Mouse (Mus musculus): ENCODE results near the gene Olfr571. TPM values are rescaled to one million over a fixed set of nuclear protein-coding genes. Genes with fewer than 3 reads are reported as not detected.

Olfr571 gene
- polyA plus RNA-seq, 1 experiment from 2014 or later: not detected

DNA sequence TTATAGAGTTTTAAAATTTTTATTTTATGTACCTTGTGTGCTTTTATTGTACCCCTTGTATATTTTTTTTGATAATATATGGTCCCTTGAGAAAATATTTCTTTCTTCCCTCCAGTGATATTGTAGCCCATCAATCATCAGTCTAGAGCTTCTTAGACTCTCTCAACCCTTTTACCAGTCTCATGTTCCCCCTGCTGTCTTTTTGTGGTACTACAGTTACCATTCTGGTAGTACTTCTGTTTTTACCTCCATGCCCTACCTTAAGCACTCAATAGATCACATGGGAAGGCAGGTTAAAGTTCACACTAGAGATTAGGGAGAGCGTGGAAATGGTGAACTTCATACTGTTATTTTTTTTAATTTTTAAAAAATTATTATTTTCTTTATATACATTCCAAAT, 2.3 kb upstream of the Olfr571 start:
- ATAC-seq (ENCODE audit: low FRiP score, low TSS enrichment): peak; percentile 31; the same call in 1 of the 2 replicates
- Histone ChIP-seq H3K9ac (replicated peaks; ENCODE audit: low read length) (no peak overlapping the region), H3K36me3 (ENCODE audit: insufficient read depth, low read length) (no peaks in the 10 kb centered on the region)

DNA sequence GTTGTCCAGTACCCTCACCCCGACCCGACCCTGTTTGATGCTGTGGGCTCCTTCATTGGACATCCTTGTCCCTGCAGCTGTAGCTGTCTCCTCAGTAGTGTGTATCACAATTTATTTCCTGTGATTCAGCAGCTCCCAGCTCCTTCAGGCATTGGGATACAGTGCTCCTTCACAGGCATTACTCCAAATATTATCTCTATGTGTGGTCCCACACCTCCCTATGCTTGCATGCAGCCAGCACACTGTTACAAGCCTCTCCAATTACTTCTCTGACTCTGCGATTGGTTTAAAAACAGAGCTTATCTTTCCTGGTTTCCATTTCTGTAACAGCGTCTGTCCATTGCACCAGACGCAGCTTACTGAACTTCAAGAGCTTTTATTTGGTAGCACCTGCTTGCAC, 931 bp downstream of the Olfr571 start:
- H3K27me3 ChIP-seq (ENCODE audit: insufficient read depth, low read length): no peaks in the 10 kb centered on the region
- ATAC-seq (ENCODE audit: low FRiP score, low TSS enrichment): no peak
- no peak overlapping the region for H3K27ac ChIP-seq (ENCODE audit: low read length)
- H3K4me2 ChIP-seq (replicated peaks; ENCODE audit: low read depth, low read length): no peak overlapping the region
- no peak overlapping the region for H3K4me3 ChIP-seq (ENCODE audit: low read length)
- WGBS: 60% methylated on average over 5 of the region's 5 CpGs
- H3K9me3 ChIP-seq (ENCODE audit: low read length): no peaks in the 10 kb centered on the region
- H3K4me1 ChIP-seq (ENCODE audit: insufficient read depth, low read length): no peaks in the 10 kb centered on the region
- no peaks in the 10 kb centered on the region for H3K36me3 ChIP-seq (ENCODE audit: insufficient read depth, low read length)
- H3K9ac ChIP-seq (replicated peaks; ENCODE audit: low read length): no peak overlapping the region

More for the DNA sequence above, 2.3 kb upstream of the Olfr571 start:
- no peak overlapping the region for H3K4me2 ChIP-seq (replicated peaks; ENCODE audit: low read depth, low read length)
- WGBS: 8% methylated on average over 1 of the region's 1 CpGs
- H3K27me3 ChIP-seq (ENCODE audit: insufficient read depth, low read length): no peaks in the 10 kb centered on the region
- no peaks in the 10 kb centered on the region for H3K9me3 ChIP-seq (ENCODE audit: low read length)
- no peak overlapping the region for H3K27ac ChIP-seq (ENCODE audit: low read length)
- no peaks in the 10 kb centered on the region for H3K4me1 ChIP-seq (ENCODE audit: insufficient read depth, low read length)
- no peak overlapping the region for H3K4me3 ChIP-seq (ENCODE audit: low read length)

DNA sequence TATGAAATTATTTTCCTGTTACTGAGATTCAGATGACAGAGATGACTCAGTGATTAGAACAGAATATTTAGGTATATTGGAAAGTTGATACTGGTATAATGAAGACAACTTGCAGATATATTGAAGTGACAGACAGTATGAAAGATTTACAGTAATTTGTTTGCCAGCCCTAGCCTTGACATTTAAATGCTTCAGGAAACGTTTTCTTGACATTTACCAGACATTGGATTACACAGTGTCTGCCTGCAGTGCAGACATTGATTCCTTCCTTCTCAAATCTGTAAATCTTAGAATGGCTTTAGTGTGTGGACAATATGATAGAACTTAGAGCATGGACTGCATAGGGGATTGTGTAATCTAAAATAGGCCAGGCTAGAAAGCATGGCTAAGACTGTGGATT, 2.1 kb downstream of the Olfr571 start:
- H3K4me1 ChIP-seq (ENCODE audit: insufficient read depth, low read length): no peaks in the 10 kb centered on the region
- no peaks in the 10 kb centered on the region for H3K36me3 ChIP-seq (ENCODE audit: insufficient read depth, low read length)
- H3K4me3 ChIP-seq (ENCODE audit: low read length): no peak overlapping the region
- 26% methylated on average over 1 of the region's 1 CpGs for WGBS
- H3K9ac ChIP-seq (replicated peaks; ENCODE audit: low read length): no peak overlapping the region
- H3K27me3 ChIP-seq (ENCODE audit: insufficient read depth, low read length): no peaks in the 10 kb centered on the region
- H3K4me2 ChIP-seq (replicated peaks; ENCODE audit: low read depth, low read length): no peak overlapping the region
- H3K27ac ChIP-seq (ENCODE audit: low read length): no peak overlapping the region
- no peaks in the 10 kb centered on the region for H3K9me3 ChIP-seq (ENCODE audit: low read length)
- no peak for ATAC-seq (ENCODE audit: low FRiP score, low TSS enrichment)

DNA sequence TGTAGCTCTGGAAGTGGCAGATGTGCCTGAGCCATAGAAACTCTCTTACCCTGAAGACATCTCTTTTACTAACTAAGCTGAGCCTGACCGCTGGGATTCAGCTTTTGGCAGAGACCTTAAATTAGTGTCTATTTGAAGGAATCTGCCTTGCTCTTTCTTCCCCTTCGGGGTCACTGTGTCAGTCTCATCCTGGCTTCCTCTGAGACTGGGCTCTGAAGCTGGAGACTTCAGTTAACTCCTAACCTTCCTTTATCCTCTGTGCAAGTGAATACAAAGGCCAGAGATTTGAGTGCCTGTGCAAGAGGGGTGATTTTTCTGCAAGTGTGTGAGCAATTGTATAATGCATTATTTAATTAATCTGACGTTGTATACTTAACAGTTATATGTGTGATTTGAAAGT, 26.6 kb downstream of the Olfr571 start, which contains the start of gene Olfr569:
Olfr569 (minus strand) TSS at position 101 of the 400 bp plus-strand sequence.
- no peak within 1 kb of the TSS for H3K9ac ChIP-seq (replicated peaks; ENCODE audit: low read length)
- H3K36me3 ChIP-seq (ENCODE audit: insufficient read depth, low read length): no peaks in the 10 kb centered on the region
- H3K4me3 ChIP-seq (ENCODE audit: low read length): no peak within 1 kb of the TSS
- no peak within 1 kb of the TSS for H3K4me2 ChIP-seq (replicated peaks; ENCODE audit: low read depth, low read length)
- no peak for ATAC-seq (ENCODE audit: low FRiP score, low TSS enrichment)
- H3K27me3 ChIP-seq (ENCODE audit: insufficient read depth, low read length): no peaks in the 10 kb centered on the region
- H3K27ac ChIP-seq (ENCODE audit: low read length): no peak within 1 kb of the TSS
- 63% methylated on average over 3 of the region's 3 CpGs for WGBS
- no peaks in the 10 kb centered on the region for H3K4me1 ChIP-seq (ENCODE audit: insufficient read depth, low read length)
- no peaks in the 10 kb centered on the region for H3K9me3 ChIP-seq (ENCODE audit: low read length)

DNA sequence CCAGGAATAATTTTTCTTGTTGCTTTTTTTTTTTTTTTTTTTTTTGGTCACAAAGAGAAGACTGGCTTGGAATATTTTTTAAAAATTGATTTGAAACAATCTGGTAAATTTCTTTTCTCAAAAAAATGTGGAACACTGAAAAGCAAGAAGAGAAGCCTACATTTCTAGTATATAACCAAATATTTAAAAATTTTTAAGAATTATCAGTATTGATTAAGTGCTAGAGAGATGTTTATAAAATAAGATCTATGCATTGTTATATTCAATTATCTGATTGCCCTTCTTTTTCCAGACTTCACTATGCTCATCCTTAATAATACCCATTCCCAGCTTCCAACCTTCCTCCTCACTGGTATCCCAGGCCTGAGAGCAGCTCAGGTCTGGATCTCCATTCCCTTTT, 40.5 kb downstream of the Olfr571 start, which contains the start of gene Olfr568:
Olfr568 (plus strand) TSS at position 301 of the 400 bp plus-strand sequence.
- Histone ChIP-seq H3K36me3 (ENCODE audit: insufficient read depth, low read length) (no peaks in the 10 kb centered on the region), H3K27ac (ENCODE audit: low read length) (no peak within 1 kb of the TSS), H3K9me3 (ENCODE audit: low read length) (no peaks in the 10 kb centered on the region), H3K4me1 (ENCODE audit: insufficient read depth, low read length) (no peaks in the 10 kb centered on the region), H3K4me3 (ENCODE audit: low read length) (no peak within 1 kb of the TSS), H3K27me3 (ENCODE audit: insufficient read depth, low read length) (no peaks in the 10 kb centered on the region), H3K4me2 (replicated peaks; ENCODE audit: low read depth, low read length) (no peak within 1 kb of the TSS), H3K9ac (replicated peaks; ENCODE audit: low read length) (no peak within 1 kb of the TSS)
- ATAC-seq (ENCODE audit: low FRiP score, low TSS enrichment): no peak

DNA sequence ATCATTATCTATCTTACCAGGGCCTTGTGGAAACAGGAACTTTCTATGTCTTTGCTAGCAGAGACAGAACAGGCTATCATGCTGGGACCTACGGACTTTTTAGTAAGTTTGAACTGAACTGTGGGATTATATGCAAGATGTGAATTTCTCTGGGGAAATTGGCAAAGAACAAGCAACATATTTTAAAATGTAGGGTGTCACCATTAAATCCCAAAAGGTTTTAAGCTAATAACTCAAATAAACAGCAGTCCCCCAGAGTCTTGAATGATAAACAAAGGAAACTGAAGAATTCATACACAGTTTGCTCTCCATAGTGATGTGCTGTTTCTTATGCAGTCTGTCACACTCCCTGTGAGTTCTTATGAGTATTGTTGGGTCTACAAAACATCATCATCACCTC, 58.7 kb downstream of the Olfr571 start, which contains the start of gene Olfr566:
Olfr566 (minus strand) TSS at position 101 of the 400 bp plus-strand sequence.
- Histone ChIP-seq H3K36me3 (ENCODE audit: insufficient read depth, low read length) (no peaks in the 10 kb centered on the region), H3K4me3 (ENCODE audit: low read length) (no peak within 1 kb of the TSS), H3K4me1 (ENCODE audit: insufficient read depth, low read length) (no peaks in the 10 kb centered on the region), H3K27me3 (ENCODE audit: insufficient read depth, low read length) (no peaks in the 10 kb centered on the region), H3K27ac (ENCODE audit: low read length) (no peak within 1 kb of the TSS), H3K4me2 (replicated peaks; ENCODE audit: low read depth, low read length) (no peak within 1 kb of the TSS), H3K9me3 (ENCODE audit: low read length) (no peaks in the 10 kb centered on the region), H3K9ac (replicated peaks; ENCODE audit: low read length) (no peak within 1 kb of the TSS)
- 82% methylated on average over 1 of the region's 1 CpGs for WGBS
- ATAC-seq (ENCODE audit: low FRiP score, low TSS enrichment): no peak

DNA sequence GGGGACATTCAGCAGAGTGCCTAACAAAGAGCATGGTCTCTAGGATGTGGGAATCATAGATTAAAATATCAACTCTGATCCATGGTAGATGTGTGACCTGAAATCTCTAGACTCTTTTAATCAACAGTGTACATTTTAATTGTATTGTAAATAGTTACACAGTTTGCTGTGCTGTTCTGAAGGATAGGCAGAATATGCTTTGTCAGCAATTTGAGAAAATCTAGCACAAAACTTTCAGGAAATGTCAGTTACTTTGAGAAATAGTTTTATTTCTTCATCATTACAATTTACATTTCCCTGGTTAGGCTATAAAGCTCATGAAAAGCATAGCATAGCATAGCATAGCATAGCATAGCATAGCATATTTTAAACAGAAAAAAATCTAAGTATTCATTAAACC, 61.5 kb downstream of the Olfr571 start:
- no peak overlapping the region for H3K4me3 ChIP-seq (ENCODE audit: low read length)
- no peak overlapping the region for H3K9ac ChIP-seq (replicated peaks; ENCODE audit: low read length)
- no peak overlapping the region for H3K4me2 ChIP-seq (replicated peaks; ENCODE audit: low read depth, low read length)
- no peak for ATAC-seq (ENCODE audit: low FRiP score, low TSS enrichment)
- no peaks in the 10 kb centered on the region for H3K9me3 ChIP-seq (ENCODE audit: low read length)
- no peaks in the 10 kb centered on the region for H3K4me1 ChIP-seq (ENCODE audit: insufficient read depth, low read length)
- H3K36me3 ChIP-seq (ENCODE audit: insufficient read depth, low read length): no peaks in the 10 kb centered on the region
- H3K27me3 ChIP-seq (ENCODE audit: insufficient read depth, low read length): no peaks in the 10 kb centered on the region
- no peak overlapping the region for H3K27ac ChIP-seq (ENCODE audit: low read length)

Other genes starting within 250 kb of the Olfr571 start
- 14.2 and 14.6 TPM in 2 replicates for gene Trim68, start 230.2 kb downstream of the Olfr571 start, polyA plus RNA-seq (2015; fragmentation: Nextera tagmentation; extraction: Ambion mirVana)
- not detected in 2 replicates for gene Olfr557, start 221.6 kb downstream of the Olfr571 start, polyA plus RNA-seq (2015; fragmentation: Nextera tagmentation; extraction: Ambion mirVana)
- gene Olfr558, start 215.3 kb downstream of the Olfr571 start, polyA plus RNA-seq (2015; fragmentation: Nextera tagmentation; extraction: Ambion mirVana): 0.92 and 1.1 TPM in 2 replicates
- not detected in 2 replicates for gene Olfr33, start 198.5 kb downstream of the Olfr571 start, polyA plus RNA-seq (2015; fragmentation: Nextera tagmentation; extraction: Ambion mirVana)
- not detected in 2 replicates for gene Olfr559, start 190.0 kb downstream of the Olfr571 start, polyA plus RNA-seq (2015; fragmentation: Nextera tagmentation; extraction: Ambion mirVana)
- gene Olfr560, start 158.2 kb downstream of the Olfr571 start, polyA plus RNA-seq (2015; fragmentation: Nextera tagmentation; extraction: Ambion mirVana): not detected in 2 replicates
- 0.58 and 0.89 TPM in 2 replicates for gene Olfr78, start 158.1 kb downstream of the Olfr571 start, polyA plus RNA-seq (2015; fragmentation: Nextera tagmentation; extraction: Ambion mirVana)
- not detected in 2 replicates for gene Olfr561, start 146.3 kb downstream of the Olfr571 start, polyA plus RNA-seq (2015; fragmentation: Nextera tagmentation; extraction: Ambion mirVana)
- gene Olfr564, start 114.1 kb downstream of the Olfr571 start, polyA plus RNA-seq (2015; fragmentation: Nextera tagmentation; extraction: Ambion mirVana): not detected in 2 replicates
- gene Olfr566, start 58.8 kb downstream of the Olfr571 start, polyA plus RNA-seq (2015; fragmentation: Nextera tagmentation; extraction: Ambion mirVana): not detected in 2 replicates
- gene Olfr568, start 40.4 kb downstream of the Olfr571 start, polyA plus RNA-seq (2015; fragmentation: Nextera tagmentation; extraction: Ambion mirVana): not detected in 2 replicates
- not detected in 2 replicates for gene Olfr569, start 26.7 kb downstream of the Olfr571 start, polyA plus RNA-seq (2015; fragmentation: Nextera tagmentation; extraction: Ambion mirVana)
- gene Olfr570, start 23.0 kb downstream of the Olfr571 start, polyA plus RNA-seq (2015; fragmentation: Nextera tagmentation; extraction: Ambion mirVana): not detected in 2 replicates
- not detected in 2 replicates for gene Olfr572, start 6.9 kb upstream of the Olfr571 start, polyA plus RNA-seq (2015; fragmentation: Nextera tagmentation; extraction: Ambion mirVana)
- gene Olfr573-ps1, start 25.0 kb upstream of the Olfr571 start, polyA plus RNA-seq (2015; fragmentation: Nextera tagmentation; extraction: Ambion mirVana): not detected in 2 replicates
- gene Olfr574, start 30.9 kb upstream of the Olfr571 start, polyA plus RNA-seq (2015; fragmentation: Nextera tagmentation; extraction: Ambion mirVana): not detected in 2 replicates
- not detected in 2 replicates for gene Olfr575, start 41.2 kb upstream of the Olfr571 start, polyA plus RNA-seq (2015; fragmentation: Nextera tagmentation; extraction: Ambion mirVana)
- gene Olfr576, start 45.1 kb upstream of the Olfr571 start, polyA plus RNA-seq (2015; fragmentation: Nextera tagmentation; extraction: Ambion mirVana): not detected in 2 replicates
- not detected in 2 replicates for gene Olfr577, start 58.4 kb upstream of the Olfr571 start, polyA plus RNA-seq (2015; fragmentation: Nextera tagmentation; extraction: Ambion mirVana)
- gene Olfr578, start 71.8 kb upstream of the Olfr571 start, polyA plus RNA-seq (2015; fragmentation: Nextera tagmentation; extraction: Ambion mirVana): not detected in 2 replicates
- not detected in 2 replicates for gene Olfr582, start 120.5 kb upstream of the Olfr571 start, polyA plus RNA-seq (2015; fragmentation: Nextera tagmentation; extraction: Ambion mirVana)
- gene Olfr583, start 133.8 kb upstream of the Olfr571 start, polyA plus RNA-seq (2015; fragmentation: Nextera tagmentation; extraction: Ambion mirVana): not detected in 2 replicates
- gene Olfr584, start 164.3 kb upstream of the Olfr571 start, polyA plus RNA-seq (2015; fragmentation: Nextera tagmentation; extraction: Ambion mirVana): not detected in 2 replicates
- not detected in 2 replicates for gene Olfr585, start 180.2 kb upstream of the Olfr571 start, polyA plus RNA-seq (2015; fragmentation: Nextera tagmentation; extraction: Ambion mirVana)
- not detected in 2 replicates for gene Olfr586, start 208.1 kb upstream of the Olfr571 start, polyA plus RNA-seq (2015; fragmentation: Nextera tagmentation; extraction: Ambion mirVana)
- not detected in 2 replicates for gene Olfr588-ps1, start 223.3 kb upstream of the Olfr571 start, polyA plus RNA-seq (2015; fragmentation: Nextera tagmentation; extraction: Ambion mirVana)
- gene Olfr589, start 238.8 kb upstream of the Olfr571 start, polyA plus RNA-seq (2015; fragmentation: Nextera tagmentation; extraction: Ambion mirVana): not detected in 2 replicates